Mouse (Mus musculus): Measurements from ENCODE around the gene Paqr4.

Paqr4 gene

DNA sequence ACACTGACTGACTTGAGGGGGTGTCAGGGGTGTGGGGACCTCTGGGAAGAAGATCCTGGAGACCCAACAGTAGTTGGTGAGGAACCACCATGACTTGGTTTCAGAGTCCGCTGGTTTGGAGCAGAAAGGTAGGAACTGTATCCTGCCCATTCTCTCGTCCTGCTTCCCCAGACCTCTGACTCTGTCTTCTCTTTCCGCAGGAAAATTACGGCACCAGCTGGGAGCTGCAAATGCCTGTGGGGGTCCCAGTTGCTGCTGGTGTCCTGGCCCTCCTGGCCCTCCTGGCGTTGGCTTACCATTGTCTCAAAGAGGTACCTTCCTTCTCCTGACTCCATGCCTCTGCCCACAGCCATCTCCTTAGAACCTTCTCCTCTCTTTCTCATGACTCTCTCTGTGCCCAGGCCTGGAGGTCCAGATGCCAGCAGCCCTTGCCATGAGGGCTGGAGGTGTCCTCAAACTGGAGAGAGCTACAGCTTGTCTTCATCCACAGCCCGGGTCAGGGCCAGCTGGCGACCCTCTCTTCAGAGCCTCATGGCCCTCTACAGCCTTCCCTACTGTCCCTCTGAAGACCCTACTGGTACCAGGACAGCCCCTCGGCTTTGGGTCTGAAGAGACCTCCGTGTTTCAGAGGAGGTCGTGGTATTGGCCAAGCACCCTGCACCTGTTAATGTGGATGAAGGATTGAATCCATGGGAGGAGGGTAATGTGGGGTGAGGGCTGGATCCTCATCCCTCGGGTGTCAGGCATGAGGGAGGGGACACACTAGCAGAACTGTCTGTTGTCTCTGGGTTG lies 8.9 kb upstream of the Paqr4 start:
- no peak for DNase-seq (ENCODE audit: low read depth, low spot score)

DNA sequence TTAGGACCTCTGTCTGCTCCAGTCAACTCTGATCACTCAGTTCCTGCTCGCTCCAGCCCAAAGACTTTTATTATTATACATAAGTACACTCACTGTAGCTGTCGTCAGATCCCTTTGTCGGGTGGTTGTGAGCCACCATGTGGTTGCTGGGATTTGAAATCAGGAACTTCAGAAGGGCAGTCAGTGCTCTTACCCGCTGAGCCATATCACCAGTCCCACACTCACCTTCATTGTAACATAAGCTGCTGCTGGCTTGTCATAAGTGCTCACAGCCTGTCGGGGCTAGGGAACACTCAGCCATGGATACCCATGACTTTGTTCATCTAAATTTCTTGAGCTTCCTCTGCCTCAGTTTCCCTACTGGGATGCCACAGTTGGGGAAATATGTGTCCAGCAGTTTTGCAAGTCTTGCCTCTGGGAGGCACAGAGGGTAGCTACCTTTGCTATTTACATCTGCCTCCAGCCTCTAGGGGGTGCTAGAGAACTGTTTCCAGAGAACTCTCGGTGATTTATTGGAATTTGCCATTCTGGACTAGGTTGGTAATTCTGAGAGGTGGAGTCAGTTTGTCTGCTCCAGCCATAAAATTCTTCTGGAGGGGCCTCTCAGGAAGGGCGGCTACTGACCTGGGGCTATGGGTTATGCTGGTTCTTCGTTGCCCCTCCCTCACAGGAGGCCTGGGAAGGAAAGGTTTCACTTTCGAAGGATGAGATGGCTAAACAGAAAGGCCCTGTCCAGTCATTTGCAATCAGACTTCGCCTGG lies 8.1 kb upstream of the Paqr4 start:
- DNase-seq (ENCODE audit: low read depth, low spot score) = peak; percentile 73

DNA sequence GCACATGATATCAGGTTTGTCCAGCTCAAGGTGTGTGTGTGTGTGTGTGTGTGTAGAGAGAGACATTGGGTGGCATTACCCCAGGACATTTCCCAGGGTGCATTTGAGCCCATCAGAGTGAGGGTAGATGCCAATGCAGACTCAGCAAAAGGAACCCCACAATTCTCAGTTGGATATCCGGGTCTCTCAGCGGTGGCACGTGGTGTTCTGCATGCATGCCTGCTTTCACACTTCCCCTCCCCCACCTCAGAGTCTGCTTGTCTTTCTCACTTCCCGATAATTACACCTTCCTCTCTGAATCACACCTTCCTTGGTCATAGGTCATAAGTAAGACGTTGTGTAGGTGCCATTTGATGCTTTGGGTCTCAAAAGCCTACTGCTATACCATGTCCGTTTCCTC lies 7.4 kb upstream of the Paqr4 start:
- no peak for DNase-seq (ENCODE audit: low read depth, low spot score)

DNA sequence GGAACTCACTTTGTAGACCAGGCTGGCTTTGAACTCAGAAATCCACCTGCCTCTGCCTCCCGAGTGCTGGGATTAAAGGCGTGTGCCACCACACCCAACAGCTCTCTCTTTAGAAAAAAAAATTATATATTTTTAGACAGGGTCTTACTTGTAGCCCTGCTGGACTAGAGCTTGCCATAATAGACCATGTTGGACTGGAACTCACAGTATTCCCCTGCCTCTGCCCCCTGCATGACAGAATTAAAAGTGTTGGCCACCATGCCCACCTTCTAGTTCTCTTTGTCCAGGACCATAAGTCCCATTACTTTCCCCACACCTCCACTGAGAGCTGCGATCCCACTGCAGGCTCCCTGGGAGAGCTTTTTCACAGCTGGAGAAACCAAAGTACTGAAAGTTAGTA lies 6.8 kb upstream of the Paqr4 start:
- DNase-seq (ENCODE audit: low read depth, low spot score) = no peak

DNA sequence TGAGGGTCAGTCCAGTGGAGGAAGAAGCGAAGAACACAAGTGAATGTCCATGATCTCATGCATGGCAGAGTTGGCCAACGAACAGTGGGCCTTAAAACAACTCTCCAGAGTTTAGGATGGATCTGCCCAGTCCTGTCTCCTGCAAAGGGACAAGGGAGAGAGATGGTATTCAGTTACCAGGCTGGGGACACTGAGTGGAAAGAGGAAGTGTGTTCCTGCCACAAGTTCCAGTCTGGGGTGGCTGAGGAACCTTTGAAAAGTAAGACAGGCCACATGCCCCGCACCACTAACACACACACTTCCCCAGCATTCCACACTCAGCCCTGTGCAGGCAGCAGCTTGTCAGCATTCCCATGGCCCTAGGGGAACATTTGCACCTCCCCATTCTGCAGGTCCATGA lies 6.1 kb upstream of the Paqr4 start:
- DNase-seq (ENCODE audit: low read depth, low spot score) = no peak

DNA sequence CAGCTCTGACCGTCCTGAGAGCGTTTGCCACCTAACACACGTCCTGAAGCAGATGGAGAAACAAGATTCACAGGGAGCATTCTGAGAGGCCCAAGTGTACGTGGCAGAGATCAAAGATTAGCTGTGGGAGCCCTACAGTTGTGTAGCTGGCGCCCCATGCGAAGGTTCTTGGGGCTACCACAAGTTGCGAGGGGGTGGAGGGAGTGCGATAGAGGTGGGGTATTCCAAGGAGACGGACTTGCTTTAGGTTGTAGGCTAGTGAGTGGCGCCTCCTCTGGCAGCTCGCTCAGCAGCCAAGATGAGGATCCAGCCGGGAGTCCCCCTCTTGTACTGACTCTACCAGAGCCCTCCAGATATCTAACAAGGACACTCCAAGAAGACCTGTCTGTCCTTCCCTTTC lies 5.6 kb upstream of the Paqr4 start:
- DNase-seq (ENCODE audit: low read depth, low spot score) = no peak

DNA sequence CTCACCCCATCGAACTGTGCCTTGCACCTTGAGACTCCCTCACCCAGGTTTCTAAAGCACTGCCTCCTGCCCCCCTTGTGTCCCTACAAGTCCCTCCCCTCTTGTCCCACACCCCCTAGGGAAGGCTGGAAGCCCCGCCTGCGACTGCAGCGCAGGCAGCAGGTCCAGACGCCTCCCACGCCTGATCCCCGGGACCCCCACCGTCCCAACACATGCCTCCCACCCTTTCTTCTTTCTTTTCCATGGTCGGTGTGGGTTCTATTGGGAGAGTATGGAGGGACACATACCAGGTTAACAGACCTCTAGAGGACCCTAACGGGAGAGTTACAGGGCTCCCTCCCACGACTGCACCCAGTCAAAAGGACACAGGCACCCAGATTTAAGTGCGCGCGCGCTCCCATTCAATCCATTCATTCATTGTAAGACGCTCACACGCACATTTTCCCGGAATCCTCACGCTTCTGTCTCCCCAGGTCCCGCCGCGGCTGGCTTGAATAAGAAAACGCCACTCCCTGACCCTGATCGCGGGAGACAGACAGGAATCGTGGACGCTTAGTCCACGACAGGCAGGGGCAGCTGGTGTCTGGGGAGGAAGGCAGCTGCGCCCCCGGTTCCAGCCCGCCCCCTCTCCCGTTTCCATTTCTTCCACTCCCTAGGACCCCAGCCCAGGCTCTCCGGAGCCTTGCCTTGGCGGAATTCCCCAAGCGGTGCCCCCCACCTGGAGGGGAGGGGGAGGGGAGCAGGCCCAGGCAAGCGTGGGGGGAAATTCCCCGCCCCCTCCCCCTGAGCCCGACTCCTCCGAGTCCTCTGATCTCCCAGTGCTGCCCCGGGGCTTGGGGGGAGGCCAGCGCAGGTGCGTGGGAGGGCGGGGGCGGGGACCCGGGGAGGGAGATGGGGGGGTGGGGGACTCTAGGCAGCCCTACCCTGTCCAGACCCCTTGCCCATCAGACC lies 4.9 kb upstream of the Paqr4 start, which contains the start of gene Kremen2:
Gene Kremen2 (minus strand): TSS at position 533 of the 951 bp plus-strand sequence.
- DNase-seq (ENCODE audit: low read depth, low spot score) = no peak

DNA sequence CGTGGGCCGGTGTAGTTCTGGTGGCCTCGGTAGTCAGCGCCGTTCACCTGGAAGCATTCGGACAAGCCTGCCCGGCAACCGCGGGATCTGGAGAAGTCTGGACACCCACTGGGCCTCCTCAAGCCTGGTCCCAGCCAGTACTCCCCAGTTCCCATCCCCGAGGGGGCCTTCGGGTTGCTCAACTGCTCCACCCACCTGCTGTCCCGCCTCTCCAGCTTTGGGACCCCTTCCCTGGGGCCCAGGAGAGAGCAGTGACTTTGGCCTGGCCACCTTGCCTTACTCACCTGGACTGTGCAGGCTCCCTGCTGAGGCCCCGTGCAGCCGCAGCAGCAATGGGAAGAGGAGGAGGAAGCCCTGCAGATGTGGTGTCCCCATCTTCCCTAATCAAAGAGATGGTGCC lies 4.0 kb upstream of the Paqr4 start:
- DNase-seq (ENCODE audit: low read depth, low spot score) = no peak

DNA sequence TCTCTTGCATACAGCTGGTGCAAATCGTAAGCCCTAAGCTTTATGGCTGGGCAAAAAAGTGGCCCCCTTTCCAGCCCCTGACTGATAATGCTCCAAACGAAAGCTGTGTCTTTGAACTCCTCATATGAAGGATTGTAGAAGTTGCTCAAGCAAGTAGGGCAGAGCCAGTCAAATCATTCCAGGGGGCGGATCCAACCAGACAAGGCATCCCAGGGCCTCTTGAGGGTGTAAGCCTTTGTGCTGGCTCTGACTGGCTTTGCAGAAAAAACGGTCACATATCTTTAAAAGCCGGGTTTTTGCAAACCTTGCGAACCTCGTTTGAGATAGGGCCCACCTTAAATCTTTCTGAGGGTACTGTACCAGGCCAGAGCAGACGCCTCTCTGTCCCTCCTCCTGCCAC lies 3.4 kb upstream of the Paqr4 start:
- no peak for DNase-seq (ENCODE audit: low read depth, low spot score)

DNA sequence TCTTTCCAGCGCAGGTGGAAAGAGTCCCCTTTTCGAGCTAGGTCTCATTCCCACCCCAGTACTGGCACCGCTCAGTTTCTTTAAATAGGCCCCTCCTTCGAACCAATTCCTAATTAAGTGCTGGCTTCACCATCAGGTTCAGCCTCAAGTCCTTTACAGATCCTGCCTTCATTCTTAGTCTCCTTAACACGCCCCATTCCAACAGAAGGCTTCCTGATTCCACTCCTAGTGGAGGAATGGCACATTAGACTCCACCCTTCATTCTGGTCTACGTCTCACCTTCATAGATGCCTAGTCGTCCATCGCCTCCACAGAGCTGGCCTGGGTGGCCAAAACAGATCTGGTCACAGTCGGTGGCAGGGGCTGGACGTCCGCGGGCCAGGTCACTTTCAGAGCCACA lies 2.3 kb upstream of the Paqr4 start:
- DNase-seq (ENCODE audit: low read depth, low spot score) = no peak

DNA sequence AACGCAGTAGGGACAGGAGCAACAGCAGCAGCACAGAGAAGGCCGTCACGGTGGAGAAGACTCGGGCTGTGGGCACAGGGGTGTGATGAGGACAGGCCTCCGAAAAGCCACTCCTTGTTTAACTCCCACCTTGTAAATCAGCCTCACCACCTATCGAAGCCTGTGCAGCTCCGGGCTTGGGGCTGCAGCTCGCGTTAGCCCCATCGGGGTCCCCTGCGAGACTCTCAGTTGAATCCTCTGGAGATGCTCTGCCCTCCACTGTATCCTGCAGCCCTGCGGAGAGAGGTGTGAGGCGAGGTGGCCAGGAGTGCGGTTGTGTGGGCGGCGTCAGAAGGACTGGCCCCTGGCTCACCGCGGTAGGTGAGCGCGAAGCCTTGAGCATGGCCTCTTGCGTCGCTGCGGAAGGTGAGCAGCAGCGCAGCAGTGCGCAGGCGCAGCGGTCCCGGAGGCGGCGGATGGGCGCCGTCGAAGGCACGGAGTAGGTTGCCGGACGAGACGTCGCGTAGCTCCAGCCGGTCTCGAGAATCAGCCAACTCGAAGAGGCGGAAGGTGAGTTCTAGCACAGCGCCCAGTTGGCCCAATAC lies 1.6 kb upstream of the Paqr4 start:
- no peak for DNase-seq (ENCODE audit: low read depth, low spot score)

DNA sequence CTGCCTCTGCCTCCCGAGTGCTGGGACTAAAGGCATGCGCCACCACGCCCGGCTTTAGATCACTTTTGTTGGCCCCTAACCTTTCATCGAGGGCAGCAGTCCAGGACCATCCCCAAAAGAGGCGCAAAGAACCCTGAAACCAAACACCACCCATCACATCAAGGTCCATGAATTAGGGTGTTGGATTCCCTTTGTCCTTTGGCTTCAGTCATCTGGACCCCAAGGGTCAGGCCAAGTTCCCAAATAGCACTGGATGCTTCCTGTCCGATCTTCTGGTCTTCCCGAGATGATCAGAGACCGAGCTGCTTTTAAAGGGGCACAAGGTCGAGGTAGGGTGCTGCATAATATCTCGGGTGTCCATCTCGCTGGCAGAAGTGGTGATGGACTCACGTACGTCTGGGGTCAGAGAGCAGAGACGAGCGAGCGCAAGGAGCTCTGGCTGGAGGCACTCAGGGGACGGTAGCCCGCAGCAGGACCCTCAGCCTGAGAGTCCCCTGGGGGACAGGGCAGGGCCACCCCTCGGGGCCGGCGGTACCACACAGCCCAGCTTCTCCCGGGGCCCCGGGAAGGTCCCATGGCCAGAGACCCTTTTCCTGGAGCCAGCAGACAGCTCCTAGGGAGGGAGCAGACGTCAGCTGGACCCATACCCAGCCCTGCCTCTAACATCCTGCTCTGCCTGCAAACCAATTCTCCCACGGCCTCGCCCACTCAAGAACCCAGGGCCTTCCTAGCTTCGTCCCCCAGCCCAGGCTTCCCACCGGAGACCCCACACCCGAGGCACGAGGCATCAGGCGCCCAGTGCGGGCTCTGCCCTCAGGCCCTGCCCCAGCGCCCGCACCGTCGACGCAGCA lies 917 bp upstream of the Paqr4 start:
- no peak for DNase-seq (ENCODE audit: low read depth, low spot score)

DNA sequence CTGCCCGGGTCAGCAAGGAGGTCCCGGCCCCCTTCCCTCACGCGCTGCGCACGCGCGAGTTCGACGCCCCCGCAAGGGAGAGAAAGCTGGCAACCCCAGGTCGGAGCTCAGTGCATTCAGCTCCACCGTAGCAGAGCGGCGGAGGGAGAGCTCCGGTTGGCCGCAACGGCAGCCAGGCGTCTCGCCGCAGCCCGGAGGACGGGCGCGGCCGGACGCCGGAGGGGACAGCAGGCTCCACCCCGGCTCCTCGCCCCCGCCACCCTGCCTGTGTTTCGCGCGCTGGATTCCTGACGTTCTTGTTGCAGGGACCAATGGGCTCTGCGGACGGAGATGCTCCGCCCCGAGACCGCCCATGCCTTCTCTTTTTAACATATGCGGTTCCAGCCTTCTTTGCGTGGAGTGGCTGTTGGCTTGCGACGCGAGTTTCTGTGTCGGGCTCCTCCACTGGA lies 507 bp downstream of the Paqr4 start:
- DNase-seq (ENCODE audit: low read depth, low spot score) = peak; percentile 51

DNA sequence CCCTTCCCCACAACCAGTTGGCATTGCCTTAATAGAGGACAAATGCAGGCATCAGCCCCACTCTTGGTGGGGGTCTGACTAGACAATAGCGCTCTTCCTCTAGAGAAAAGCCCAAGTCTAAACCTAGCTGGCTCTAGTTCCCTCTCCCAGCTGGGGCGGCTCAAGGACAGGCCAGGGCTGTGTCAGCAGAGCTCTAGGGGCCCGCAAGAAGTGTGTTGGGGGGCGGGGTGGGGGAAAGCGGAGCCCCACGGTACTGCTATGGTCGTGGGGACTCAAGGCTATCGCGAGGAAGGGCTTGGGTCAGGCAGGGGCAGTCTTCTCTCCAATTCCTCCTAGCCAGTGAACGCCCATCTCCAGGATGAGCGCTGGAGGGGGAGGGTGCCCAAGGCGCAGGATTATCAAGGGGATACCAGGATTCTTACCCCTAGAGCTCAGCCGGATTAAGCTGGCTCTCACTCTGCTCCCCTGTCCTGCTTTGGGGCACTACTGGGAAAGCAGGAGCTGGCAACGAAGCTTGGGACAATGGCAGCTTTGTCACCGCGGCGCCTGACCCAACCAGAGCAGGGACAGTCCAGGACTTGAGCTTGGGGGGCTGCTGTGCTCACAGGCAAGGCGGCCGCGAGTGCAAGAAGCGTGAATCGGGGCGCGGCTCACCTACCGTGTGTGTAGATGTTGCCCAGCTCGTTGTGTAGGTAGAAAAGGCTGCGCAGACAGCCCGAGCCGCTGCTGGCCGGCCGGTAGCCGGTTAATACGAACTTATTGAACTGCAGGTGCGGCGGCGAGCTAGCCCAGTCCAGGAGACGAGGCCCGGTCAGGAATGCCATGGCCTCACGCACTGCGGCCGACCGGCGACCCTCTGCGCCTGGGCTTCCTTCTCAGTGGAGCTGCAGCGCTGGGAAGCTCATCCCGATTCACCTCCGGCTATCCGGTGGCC lies 1.2 kb downstream of the Paqr4 start:
- DNase-seq (ENCODE audit: low read depth, low spot score) = no peak

DNA sequence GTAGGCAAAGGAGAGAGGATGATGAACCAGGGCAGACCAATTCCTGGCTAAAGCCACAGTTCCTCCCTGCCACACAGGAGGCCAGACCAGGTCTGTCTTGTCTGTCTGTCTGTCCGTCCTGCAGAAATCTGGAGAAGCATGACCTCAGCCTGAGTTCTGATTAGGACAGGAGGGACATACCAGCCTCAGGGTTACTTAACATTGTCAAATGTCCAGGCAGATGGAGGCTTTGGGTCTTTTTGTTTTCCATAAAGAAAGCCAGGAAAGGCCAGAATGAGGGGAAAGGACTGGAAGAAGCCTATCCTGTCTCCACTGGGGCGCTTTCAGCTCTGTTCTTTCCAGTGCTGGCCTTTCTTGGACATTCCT lies 1.8 kb downstream of the Paqr4 start:
- no peak for DNase-seq (ENCODE audit: low read depth, low spot score)

DNA sequence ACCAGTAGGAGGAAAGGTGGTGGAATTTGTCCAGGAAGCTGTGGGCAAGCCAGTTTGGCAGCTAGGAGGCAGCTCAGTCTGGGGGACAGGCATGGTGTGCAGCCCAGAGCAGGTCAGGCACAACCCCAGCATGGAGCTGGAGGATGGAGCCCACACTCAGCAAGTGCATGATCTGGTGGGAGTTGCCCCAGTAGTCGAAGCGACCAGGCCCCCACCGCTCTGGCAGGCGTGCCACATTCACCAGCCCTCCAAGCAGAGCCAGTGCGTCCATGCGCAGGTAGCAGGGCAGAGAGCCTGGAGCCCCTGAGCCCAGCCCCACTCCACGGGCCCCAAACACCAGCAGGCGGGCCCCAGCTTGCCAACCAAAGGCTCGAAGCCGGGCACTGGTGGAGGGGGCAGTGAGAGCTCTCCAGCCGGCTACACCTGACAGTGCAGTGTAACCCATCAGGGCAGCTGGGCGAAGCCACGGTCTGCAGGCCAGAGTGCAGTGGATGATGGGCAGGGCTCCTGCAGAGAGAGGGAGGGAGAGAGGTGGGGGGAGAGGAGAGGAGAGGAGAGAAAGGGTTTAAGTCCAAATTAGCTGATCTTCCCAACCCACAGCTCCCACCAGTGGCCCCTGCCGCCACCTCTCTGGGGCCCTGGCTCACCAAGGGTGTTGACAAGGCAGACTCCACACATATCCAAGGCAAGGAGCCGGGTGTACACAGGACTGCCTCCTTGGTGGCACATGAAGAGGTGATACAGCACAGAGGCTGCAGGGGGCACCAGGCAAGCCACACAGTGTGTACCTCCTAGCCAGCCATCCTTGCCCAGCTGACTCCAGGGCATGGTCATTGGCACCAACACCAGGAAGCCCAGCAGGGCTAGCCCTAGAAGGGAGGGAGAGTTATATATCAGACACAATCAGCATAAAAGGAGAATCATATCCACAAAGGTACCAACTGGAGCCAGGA lies 2.9 kb downstream of the Paqr4 start:
- no peak for DNase-seq (ENCODE audit: low read depth, low spot score)

DNA sequence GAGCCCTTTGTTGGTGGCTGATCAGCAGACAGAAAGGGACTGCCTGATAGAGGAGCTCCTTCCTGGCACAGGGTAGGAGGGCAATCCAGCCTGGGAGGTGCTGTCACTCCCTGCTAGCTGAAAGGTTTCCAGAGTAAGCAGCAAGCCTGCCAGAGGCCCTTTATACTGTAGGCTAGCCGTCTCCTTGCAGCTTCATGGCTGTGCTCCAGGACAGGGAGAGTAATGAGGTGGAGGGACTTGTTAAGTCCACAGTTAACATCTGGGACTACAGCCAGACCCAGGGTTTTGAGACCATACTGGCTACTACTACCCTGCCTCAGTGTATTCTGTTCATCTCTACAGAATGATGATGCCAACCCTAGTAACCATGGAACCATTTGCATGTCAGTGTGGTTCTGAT lies 6.3 kb downstream of the Paqr4 start:
- DNase-seq (ENCODE audit: low read depth, low spot score) = no peak

DNA sequence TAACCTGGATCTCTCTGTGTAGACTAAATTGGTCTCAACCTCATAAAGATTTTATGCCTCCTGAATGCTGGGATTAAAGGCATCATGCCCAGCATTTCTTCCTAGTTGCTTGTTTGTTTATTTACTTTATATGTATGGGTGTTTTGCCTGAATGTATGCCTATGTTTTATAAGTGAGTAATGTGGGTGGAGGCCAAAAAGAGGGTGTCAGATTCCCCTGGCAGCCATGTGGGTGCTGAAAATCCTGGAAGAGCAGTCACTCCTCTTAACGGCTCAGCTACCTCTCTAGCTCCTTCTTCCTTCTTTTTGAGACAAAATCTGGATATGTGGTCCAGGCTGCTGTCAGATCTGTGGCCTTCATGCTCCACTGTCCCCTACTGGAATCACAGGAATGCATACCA lies 10.2 kb downstream of the Paqr4 start:
- no peak for DNase-seq (ENCODE audit: low read depth, low spot score)
